Mouse (Mus musculus) liver, embryonic 14.5 days (tissue): ENCODE results near the gene Capns2.

Source experiments
- CTCF ChIP-seq: IDR thresholded peaks from 2 replicates; pipeline ENCODE4 v1.5.1; 2016; ENCODE audit warnings: antibody characterized with exemption, low read depth, control low read depth
- EP300 ChIP-seq: IDR thresholded peaks from 2 replicates; pipeline ENCODE4 v1.6.1; 2016; ENCODE audit warnings: antibody characterized with exemption, low read depth

DNA sequence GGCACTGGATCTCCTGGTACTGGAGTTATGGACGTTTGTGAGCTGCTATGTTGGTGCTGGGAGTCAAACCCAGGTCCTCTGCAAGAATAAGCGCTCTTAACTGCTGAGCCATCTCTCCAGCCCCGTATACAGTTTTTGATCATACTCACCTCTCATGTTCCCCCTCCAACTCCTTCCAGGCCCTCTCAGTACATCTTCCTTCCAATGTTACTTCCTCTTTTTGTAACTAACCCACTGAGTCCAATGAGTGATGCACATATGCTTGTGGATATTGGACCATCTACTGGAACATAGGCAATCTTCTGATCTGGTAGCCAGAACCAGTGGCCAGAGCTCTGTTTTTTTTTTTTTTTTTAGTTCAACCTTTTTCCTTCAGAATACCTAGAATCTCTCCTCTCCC lies 14.9 kb downstream of the Capns2 start:
- TF ChIP-seq CTCF = no peak
- no peak for TF ChIP-seq EP300
